Mouse (Mus musculus) midbrain, embryonic 16.5 days (tissue): ENCODE measurements around the gene Asb10. TPM values are rescaled to one million over a fixed set of nuclear protein-coding genes. Genes with fewer than 3 reads are reported as not detected.

Experiments
- ATAC-seq: fragments of 200-750 bp; cut with Nextera tagmentation; 2 replicates; pipeline ENCODE4 v1.8.0; 2017; ENCODE audit warnings: moderate TSS enrichment
- H3K27ac ChIP-seq: fragments of 300-500 bp; sonication (generic); 2 replicates; pipeline ENCODE4 v1.5.1; 2014; ENCODE audit warnings: mild to moderate bottlenecking, low read length, mixed read lengths
- H3K27me3 ChIP-seq: fragments of 300-500 bp; sonication (generic); 2 replicates; pipeline ENCODE4 v1.6.1; 2014; ENCODE audit warnings: low read depth, low read length, mixed read lengths; ENCODE audit not compliant: control insufficient read depth, insufficient read depth
- H3K36me3 ChIP-seq: fragments of 300-500 bp; sonication (generic); 2 replicates; pipeline ENCODE4 v1.6.1; 2014; ENCODE audit warnings: mild to moderate bottlenecking, low read length, moderate library complexity, mixed read lengths; ENCODE audit not compliant: control insufficient read depth, insufficient read depth
- H3K4me1 ChIP-seq: fragments of 300-500 bp; sonication (generic); 2 replicates; pipeline ENCODE4 v1.6.1; 2014; ENCODE audit warnings: mild to moderate bottlenecking, low read length, mixed read lengths; ENCODE audit not compliant: control insufficient read depth, insufficient read depth
- H3K4me2 ChIP-seq: fragments of 300-500 bp; sonication (generic); 2 replicates; pipeline ENCODE4 v1.6.1; 2014; ENCODE audit warnings: mild to moderate bottlenecking, low read length, mixed read lengths
- H3K4me3 ChIP-seq: fragments of 300-500 bp; sonication (generic); 2 replicates; pipeline ENCODE4 v1.5.1; 2014; ENCODE audit warnings: low read depth, mild to moderate bottlenecking, low read length, moderate library complexity, mixed read lengths
- H3K9ac ChIP-seq: fragments of 300-500 bp; sonication (generic); 2 replicates; pipeline ENCODE4 v1.6.1; 2014; ENCODE audit warnings: low read depth, low read length, mixed read lengths
- H3K9me3 ChIP-seq: fragments of 300-500 bp; sonication (generic); replicated peaks from 2 replicates; pipeline ENCODE4 v1.6.1; 2014; ENCODE audit warnings: mild to moderate bottlenecking, low read length, mixed read lengths; ENCODE audit not compliant: control insufficient read depth, poor library complexity, severe bottlenecking
- WGBS: fragments of 180-500 bp; shearing (Covaris S2); extraction: QIAGEN DNeasy Blood & Tissue Kit; methylation state at CpG from one replicate; pipeline ENCODE4 v1.1.7; 2014; 5-methylcytosine and 5-hydroxymethylcytosine counted together
- polyA plus RNA-seq: library from polyadenylated mRNA; unstranded; fragments of >200 nt; fragmentation: Nextera tagmentation; extraction: Ambion mirVana; gene quantifications from 2 replicates; pipeline ENCODE4 v1.2.1, GENCODE M21; 2015

The Asb10 gene
- polyA plus RNA-seq, 1 experiment from 2014 or later, result not detected

- Histone ChIP-seq H3K4me2 (no peak overlapping the region), H3K9me3 (no peaks in the 10 kb centered on the region), H3K4me1 (peaks cover 2% of the 10 kb centered on the region; the same call in 1 of the 2 replicates), H3K36me3 (peaks cover 9% of the 10 kb centered on the region), H3K4me3 (no peak overlapping the region), H3K27ac (no peak overlapping the region), H3K27me3 (peaks cover 11% of the 10 kb centered on the region; the same call in 1 of the 2 replicates), H3K9ac (no peak overlapping the region)
- 45% methylated on average over 1 of the region's 2 CpGs for WGBS
- no peak; the same call in 1 of the 2 replicates for ATAC-seq
Measured at GRCm38 (mm10) chr5:24505513-24505912, 35.3 kb downstream of the Asb10 start.

GRCm38 (mm10) chr5:24502786-24503185 lies 38.0 kb downstream of the Asb10 start:
- Histone ChIP-seq H3K4me3 (no peak overlapping the region), H3K9me3 (no peaks in the 10 kb centered on the region), H3K36me3 (peaks cover 17% of the 10 kb centered on the region), H3K27me3 (peaks cover 11% of the 10 kb centered on the region; the same call in 1 of the 2 replicates), H3K27ac (no peak overlapping the region), H3K4me1 (peaks cover 2% of the 10 kb centered on the region; the same call in 1 of the 2 replicates), H3K9ac (no peak overlapping the region), H3K4me2 (no peak overlapping the region)
- ATAC-seq, result no peak
- whole genome bisulfite sequencing, result 78% methylated on average over 4 of the region's 4 CpGs

GRCm38 (mm10) chr5:24500851-24501250 lies 39.9 kb downstream of the Asb10 start:
- Histone ChIP-seq H3K9me3 (no peaks in the 10 kb centered on the region), H3K4me3 (no peak overlapping the region), H3K9ac (no peak overlapping the region), H3K27ac (no peak overlapping the region), H3K4me2 (no peak overlapping the region), H3K36me3 (peaks cover 17% of the 10 kb centered on the region), H3K4me1 (peaks cover 2% of the 10 kb centered on the region; the same call in 1 of the 2 replicates), H3K27me3 (peaks cover 11% of the 10 kb centered on the region; the same call in 1 of the 2 replicates)
- no peak for ATAC-seq
- WGBS, result 75% methylated on average over 11 of the region's 11 CpGs

- Histone ChIP-seq H3K4me2 (no peak overlapping the region), H3K9ac (no peak overlapping the region), H3K27ac (no peak overlapping the region), H3K9me3 (no peaks in the 10 kb centered on the region), H3K4me1 (peaks cover 3% of the 10 kb centered on the region), H3K4me3 (no peak overlapping the region), H3K36me3 (peaks cover 17% of the 10 kb centered on the region), H3K27me3 (peaks cover 4% of the 10 kb centered on the region; the same call in 1 of the 2 replicates)
- 66% methylated on average over 10 of the region's 10 CpGs for WGBS
- ATAC-seq, result no peak
Measured at GRCm38 (mm10) chr5:24499113-24499512, 41.7 kb downstream of the Asb10 start.

GRCm38 (mm10) chr5:24497526-24497925 lies 43.3 kb downstream of the Asb10 start:
- no peak for ATAC-seq
- Histone ChIP-seq H3K4me1 (peaks cover 3% of the 10 kb centered on the region), H3K9ac (no peak overlapping the region), H3K27ac (no peak overlapping the region), H3K4me2 (no peak overlapping the region), H3K9me3 (no peaks in the 10 kb centered on the region), H3K36me3 (peaks cover 24% of the 10 kb centered on the region), H3K27me3 (no peaks in the 10 kb centered on the region), H3K4me3 (no peak overlapping the region)
- 75% methylated on average over 12 of the region's 12 CpGs for WGBS

DNA sequence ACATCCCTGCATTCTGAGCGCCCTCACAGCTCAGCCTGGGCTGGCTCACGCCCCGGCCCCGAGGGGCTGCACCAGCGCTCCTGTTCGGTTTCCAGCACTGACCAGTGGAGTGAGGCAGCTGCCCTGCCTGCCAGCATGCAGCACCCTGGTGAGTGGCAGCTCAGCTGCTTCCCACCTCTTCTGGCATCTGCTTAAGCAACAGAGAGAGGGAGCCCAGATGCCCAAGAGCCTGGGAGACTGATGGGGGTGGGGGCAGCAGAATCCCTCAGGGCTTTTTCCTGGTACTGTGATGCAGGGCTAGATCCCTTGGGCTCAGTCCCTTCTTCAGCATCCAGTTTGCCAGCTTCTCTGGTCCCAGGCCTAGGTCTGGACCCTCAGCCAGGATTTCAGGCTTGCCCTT lies 44.0 kb downstream of the Asb10 start:
- Histone ChIP-seq H3K9me3 (no peaks in the 10 kb centered on the region), H3K4me2 (no peak overlapping the region), H3K27me3 (no peaks in the 10 kb centered on the region), H3K9ac (no peak overlapping the region), H3K4me1 (peaks cover 3% of the 10 kb centered on the region), H3K36me3 (peaks cover 29% of the 10 kb centered on the region), H3K27ac (no peak overlapping the region), H3K4me3 (no peak overlapping the region)
- 42% methylated on average over 6 of the region's 6 CpGs for WGBS
- ATAC-seq, result no peak

DNA sequence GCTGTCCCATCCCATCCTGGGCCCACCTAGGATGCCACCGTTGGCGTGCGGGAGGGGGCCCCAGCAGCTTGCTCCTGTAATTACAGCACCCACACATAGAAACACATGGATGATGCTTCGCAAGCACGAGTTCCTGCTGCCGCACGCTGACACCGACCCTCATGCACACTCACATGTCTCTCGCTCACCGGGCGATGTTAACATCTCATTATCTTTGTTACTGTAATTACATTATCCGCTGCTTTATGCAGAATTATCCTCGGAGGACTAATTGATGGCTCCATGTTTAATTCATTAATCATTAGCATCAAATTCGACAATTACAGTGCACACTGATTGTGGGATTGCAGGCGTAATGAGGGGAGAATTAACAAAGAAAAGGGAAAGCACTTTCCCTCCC lies 45.8 kb downstream of the Asb10 start:
- H3K4me2 ChIP-seq, result no peak overlapping the region
- H3K36me3 ChIP-seq, result peaks cover 27% of the 10 kb centered on the region
- no peaks in the 10 kb centered on the region for H3K9me3 ChIP-seq
- no peak overlapping the region for H3K9ac ChIP-seq
- ATAC-seq, result peak; percentile 30; the same call in 1 of the 2 replicates
- no peak overlapping the region for H3K4me3 ChIP-seq
- H3K27me3 ChIP-seq, result no peaks in the 10 kb centered on the region
- H3K4me1 ChIP-seq, result peaks cover 3% of the 10 kb centered on the region
- WGBS, result 58% methylated on average over 15 of the region's 15 CpGs
- 0 out of 2 replicates have a peak overlapping the region, but pooled peaks have one; percentile 6 for H3K27ac ChIP-seq

GRCm38 (mm10) chr5:24492546-24493285 lies 48.1 kb downstream of the Asb10 start:
- Histone ChIP-seq H3K27ac (no peak overlapping the region), H3K9me3 (no peaks in the 10 kb centered on the region), H3K9ac (no peak overlapping the region), H3K4me1 (peaks cover 3% of the 10 kb centered on the region), H3K27me3 (no peaks in the 10 kb centered on the region), H3K36me3 (peaks cover 40% of the 10 kb centered on the region), H3K4me2 (no peak overlapping the region), H3K4me3 (no peak overlapping the region)
- ATAC-seq, result no peak
- WGBS, result 90% methylated on average over 16 of the region's 16 CpGs

DNA sequence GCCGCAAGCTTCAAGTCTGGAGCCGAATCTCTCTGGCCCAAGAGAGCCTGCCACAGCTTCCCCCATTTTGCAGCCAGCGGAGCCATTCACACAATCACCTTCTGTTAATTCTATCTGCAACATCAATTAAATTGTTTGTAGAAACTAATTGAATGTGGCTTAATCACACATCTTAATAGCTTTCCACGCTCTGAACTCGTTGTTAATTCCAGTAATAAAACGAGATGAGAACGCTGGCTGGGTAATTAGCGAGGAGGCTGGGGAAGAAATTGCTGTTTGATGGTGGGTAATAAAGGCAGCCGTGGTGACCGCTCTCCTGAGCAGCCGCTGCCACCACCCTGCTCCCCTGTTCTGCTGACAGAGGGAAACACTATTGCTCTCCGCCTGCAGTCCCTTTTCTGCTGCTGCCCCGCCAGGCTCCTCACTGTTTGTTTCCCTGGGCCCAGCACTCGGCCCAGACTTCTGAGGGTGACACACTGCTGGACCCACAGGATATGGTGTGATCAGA lies 50.3 kb downstream of the Asb10 start:
- Histone ChIP-seq H3K9me3 (no peaks in the 10 kb centered on the region), H3K9ac (no peak overlapping the region), H3K4me1 (peaks cover 3% of the 10 kb centered on the region; the same call in 1 of the 2 replicates), H3K4me2 (no peak overlapping the region), H3K4me3 (no peak overlapping the region), H3K36me3 (peaks cover 40% of the 10 kb centered on the region), H3K27me3 (no peaks in the 10 kb centered on the region), H3K27ac (no peak overlapping the region)
- no peak for ATAC-seq
- WGBS, result 75% methylated on average over 14 of the region's 14 CpGs
